Mouse (Mus musculus) megakaryocyte, embryonic 14.5 days (primary cell): Measurements from ENCODE around the gene 9530077C05Rik.

Experiments used
- FLI1 ChIP-seq: IDR thresholded peaks from 2 replicates; pipeline ENCODE4 v1.6.1; 2012; ENCODE audit warnings: low read length, inconsistent platforms, mixed read lengths
- GATA1 ChIP-seq: IDR thresholded peaks from 3 replicates; pipeline ENCODE4 v1.6.1; 2012; ENCODE audit warnings: mixed read lengths, low read length, inconsistent platforms, borderline replicate concordance

- no peak for TF ChIP-seq GATA1
- no peak for TF ChIP-seq FLI1
Observed at GRCm38 (mm10) chr9:22366621-22367020, 44.7 kb upstream of the 9530077C05Rik start.
